Mouse (Mus musculus) embryo, embryonic 9.5 days (tissue): ENCODE results near the gene Six3.

Experiments
- DNase-seq: peaks from one replicate; pipeline ENCODE4 v3.0.0-alpha.2; 2017; ENCODE audit errors: extremely low spot score

Gene Six3

GRCm38 (mm10) chr17:85612526-85613265 lies 712 bp upstream of the Six3 start:
- DNase-seq = no peak

GRCm38 (mm10) chr17:85614011-85614721 lies 758 bp downstream of the Six3 start:
- DNase-seq = no peak

DNA sequence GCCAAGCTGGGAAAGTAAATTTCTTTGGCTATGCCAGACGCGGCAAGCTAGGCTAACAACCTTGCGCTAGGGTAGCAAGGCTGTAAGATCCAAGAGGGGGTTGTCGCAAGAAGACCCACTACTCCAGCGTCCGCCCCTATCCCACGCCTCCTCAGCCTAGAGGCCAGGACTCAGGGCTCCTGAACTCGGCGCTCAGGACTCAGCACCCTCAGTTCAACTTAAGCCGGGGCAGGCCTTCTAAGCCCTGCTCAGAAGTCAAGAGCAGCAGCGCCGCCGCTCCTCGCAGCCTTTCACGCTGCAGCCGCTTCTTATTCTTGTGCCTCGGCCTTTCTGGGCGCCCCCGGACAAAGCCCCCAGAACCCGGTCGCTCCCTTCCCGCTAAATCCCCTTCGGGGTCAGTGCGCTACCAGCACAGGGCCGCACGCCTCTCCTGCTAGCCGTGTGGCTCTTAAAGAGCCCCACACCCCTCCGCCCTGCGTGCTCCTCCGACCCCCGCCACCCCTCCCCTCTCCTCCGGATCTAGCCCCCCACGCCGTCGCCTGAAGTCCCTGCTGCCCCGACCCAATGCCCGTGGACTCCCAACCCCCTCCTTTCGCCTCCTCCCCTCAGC lies 1.4 kb downstream of the Six3 start:
- DNase-seq = peak; percentile 45

DNA sequence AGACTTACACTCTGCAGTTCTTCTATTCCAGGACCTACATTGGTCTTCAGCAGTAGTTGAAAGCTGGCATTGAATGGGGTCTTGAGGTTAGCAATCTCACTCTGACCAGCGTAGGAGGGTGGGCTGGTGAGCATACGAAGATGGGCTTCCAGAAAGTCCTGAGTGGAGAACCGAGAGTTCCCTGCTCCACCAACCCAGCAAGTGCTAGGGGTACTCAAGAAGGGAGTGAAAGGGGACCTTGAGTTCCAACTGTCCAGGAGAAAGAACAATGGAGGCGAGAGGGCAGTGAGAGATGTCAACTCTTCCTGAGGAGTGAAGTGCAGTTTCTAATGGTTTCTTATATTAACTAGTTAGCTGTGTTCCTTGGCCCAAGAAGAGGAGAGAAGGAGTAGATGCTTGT lies 2.2 kb downstream of the Six3 start:
- DNase-seq = no peak

DNA sequence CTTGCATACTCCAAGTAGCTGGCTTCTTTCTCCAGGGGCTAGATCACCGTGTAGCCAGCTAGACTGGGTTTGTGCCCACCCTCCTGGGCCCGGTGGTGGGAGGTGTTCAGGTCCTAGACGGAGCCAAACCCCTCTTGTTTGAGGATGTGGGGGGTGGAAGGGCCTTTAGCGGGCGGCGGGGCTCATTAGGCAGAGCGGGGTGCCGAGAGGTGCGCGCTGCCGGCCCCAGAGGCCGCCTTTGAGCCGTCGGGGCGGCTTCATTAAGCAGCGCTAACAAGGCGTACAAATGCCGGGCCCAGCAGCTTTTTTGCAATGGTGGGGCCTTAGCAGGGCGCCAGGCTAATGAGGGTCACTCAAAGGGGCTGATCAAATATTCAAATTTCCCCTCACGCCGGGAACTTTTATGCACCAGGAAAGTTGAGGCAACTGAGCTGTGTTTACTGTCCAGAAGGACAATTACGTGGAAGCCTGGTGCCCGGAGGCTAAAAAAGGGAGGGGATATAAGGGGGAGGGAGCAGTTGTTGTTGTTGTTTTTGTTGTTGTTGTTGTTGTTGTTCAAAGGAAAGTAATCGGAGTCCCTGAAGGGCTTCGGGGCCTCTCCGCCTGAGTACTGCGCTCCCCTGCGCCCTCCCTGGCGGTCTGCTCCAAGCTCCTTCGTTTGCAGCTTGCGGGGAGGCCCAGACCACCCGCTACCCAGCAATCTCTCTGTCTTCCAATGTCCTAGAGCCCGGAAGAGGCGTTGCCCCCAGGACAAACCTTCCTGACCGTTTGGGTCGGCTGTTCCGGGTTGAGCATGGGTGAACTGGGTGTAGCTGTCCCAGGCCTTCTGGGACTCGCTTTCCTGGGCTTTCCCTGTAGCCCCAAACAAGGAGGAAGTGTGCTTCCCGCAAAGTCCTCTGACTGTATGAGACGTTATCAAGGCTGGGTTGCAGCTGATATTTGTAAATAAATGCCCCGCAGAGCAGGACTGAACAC lies 3.4 kb downstream of the Six3 start:
- DNase-seq = peak; percentile 52

GRCm38 (mm10) chr17:85617566-85618358 lies 4.4 kb downstream of the Six3 start:
- peak; percentile 77 for DNase-seq

DNA sequence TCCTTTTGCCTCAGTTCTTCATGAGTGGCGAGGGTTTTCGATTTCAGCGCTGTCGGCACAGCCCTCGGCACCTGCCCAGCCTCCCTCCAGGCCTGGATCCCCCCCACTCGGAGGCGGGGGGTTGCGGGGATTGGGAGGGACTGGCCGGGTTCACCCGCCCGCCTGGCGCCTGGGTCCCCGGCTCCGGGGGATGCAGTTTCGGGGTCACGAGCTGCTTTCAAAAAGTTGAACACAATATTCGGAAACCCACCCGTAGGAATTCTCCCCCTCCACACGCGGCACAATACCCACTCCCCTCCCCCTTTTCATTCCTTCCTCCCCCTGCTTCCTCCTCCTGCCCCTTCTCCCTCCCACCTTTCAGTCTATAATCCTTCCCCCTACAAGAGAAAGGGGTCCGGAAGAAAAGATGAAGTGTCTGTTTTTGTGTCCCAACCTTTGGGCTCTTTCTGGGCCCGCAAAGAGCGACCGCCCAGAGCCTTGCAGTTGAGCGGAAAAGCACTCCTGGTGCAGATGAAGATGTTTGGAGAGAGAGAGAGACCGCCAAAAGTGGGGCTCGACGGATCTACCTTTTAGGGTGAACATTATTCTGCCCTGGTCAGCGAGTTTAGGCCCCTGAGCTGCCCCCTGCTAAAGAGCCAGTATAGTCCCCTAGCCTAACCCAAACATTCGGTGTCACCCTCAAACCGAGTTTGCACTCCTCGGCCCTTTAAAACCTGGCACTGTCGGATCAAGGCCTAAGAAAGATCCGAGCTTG lies 5.1 kb downstream of the Six3 start:
- no peak for DNase-seq

- DNase-seq = peak; percentile 44
Measured at GRCm38 (mm10) chr17:85619113-85620085, 6.0 kb downstream of the Six3 start.

DNA sequence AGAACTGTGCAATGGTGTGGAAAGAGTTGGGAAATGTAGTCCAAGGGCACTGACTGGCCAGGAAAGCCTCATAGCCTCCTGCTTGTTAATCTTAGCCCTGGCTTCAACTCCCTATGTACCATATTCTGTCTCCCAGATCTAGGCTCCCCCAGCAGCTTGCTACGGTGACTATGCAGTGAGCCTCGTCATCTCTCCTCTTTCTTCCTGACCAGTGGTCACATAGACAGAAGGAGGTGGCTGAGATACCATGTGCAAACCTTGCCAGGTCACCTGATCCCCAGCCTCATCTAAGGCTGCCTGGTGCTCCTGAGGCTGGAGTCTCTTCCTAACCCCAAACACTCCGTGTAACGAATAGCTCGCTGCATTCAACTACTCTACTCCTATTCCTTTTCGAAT lies 6.7 kb downstream of the Six3 start:
- peak; percentile 41 for DNase-seq

- DNase-seq = peak; percentile 55
Measured at GRCm38 (mm10) chr17:85620680-85621504, 7.5 kb downstream of the Six3 start.

DNA sequence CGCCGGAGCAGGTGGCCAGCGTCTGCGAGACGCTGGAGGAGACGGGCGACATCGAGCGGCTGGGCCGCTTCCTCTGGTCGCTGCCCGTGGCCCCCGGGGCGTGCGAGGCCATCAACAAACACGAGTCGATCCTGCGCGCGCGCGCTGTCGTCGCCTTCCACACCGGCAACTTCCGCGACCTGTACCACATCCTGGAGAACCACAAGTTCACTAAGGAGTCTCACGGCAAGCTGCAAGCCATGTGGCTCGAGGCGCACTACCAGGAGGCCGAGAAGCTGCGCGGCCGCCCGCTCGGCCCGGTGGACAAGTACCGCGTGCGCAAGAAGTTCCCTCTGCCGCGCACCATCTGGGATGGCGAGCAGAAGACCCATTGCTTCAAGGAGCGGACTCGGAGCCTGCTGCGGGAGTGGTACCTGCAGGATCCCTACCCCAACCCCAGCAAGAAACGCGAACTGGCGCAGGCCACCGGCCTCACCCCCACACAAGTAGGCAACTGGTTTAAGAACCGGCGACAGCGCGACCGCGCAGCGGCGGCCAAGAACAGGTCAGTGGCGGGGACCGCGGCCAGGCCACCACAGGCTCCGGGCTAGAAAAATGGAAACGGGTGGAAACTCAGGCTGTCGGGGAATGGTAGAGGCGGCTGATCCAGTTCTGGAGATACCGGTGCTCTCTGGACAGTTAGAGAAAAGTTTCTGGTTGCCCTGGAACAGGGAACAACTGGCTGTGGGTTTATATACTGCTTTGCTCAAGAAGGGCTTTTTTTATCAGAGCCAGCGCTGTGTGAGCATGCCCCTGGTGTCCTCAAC lies 8.3 kb downstream of the Six3 start:
- DNase-seq = peak; percentile 71

DNA sequence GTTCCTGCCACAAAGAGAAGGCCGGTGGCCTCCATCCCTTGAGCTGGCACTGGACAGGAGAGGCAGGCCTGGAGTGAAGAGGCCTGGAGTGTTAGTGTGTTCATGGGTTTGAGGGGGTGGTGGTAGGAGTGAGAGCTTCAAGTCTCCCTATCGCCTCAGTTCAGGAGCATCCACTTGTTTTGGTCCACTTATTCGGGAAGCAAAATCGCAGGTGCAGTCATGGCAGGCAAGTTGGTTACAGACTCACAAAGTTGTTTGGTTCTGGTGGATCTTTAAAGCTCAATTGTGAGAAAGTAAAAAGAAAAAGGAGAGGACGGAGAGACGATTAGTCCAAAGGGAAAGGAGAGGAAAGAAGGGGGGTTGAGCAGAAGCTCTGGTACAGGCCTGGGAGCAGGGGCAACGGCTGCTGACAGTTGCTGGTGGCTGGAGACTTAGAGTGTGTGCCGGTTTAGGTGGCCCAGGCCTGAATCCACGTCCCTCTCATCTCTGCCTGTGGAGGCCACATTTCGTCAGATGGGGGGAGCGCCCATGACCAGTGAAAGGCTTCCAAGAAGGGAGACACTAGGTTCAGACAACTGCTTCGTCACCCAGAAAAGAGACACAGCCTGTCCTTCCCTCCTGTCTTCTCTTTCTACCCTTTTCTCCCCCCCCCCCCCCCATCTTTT lies 9.2 kb downstream of the Six3 start:
- peak; percentile 43 for DNase-seq

- DNase-seq = peak; percentile 66
Measured at GRCm38 (mm10) chr17:85623161-85624050, 10.0 kb downstream of the Six3 start.

DNA sequence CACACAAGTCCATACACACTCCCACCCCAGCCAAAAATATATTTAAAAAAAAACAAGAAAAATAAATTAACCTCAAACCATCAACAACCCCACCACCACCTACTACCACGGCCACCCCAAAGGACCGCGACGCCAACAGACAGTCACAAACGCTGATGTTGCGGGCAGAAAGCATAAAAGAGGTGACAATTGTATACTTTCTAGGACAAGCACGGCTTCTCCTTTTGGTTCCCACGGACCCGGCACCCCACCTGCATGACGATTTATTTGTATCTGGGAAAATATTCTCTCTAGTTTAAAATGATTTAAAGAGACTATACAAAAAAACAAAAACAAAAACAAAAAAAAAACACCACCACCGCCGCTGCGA lies 10.6 kb downstream of the Six3 start:
- no peak for DNase-seq
